Mouse (Mus musculus) hindbrain, postnatal 0 days (tissue): ENCODE results near the gene Nmrk1. TPM values are rescaled to one million over a fixed set of nuclear protein-coding genes. Genes with fewer than 3 reads are reported as not detected.
"Not testable (repeated sequence)": the region's sequence is repeated elsewhere in the genome, so short reads cannot be mapped to it uniquely, and the experiment has no call there.

Source experiments
- ATAC-seq: fragments of 200-750 bp; cut with Nextera tagmentation; 2 replicates; pipeline ENCODE4 v1.8.0; 2017; ENCODE audit warnings: mild to moderate bottlenecking, moderate TSS enrichment, moderate library complexity
- DNase-seq: peaks from one replicate; pipeline ENCODE4 v3.0.0-alpha.2; 2015; ENCODE audit warnings: low spot score
- H3K27ac ChIP-seq: fragments of 300-500 bp; sonication (generic); 2 replicates; pipeline ENCODE4 v1.5.1; 2014; ENCODE audit warnings: mild to moderate bottlenecking
- H3K27me3 ChIP-seq: fragments of 300-500 bp; sonication (generic); 2 replicates; pipeline ENCODE4 v1.6.1; 2014; ENCODE audit warnings: low read length, mixed read lengths; ENCODE audit not compliant: insufficient read depth
- H3K36me3 ChIP-seq: fragments of 300-500 bp; sonication (generic); 2 replicates; pipeline ENCODE4 v1.6.1; 2014; ENCODE audit warnings: low read length, mixed read lengths; ENCODE audit not compliant: insufficient read depth
- H3K4me1 ChIP-seq: fragments of 300-500 bp; sonication (generic); 2 replicates; pipeline ENCODE4 v1.6.1; 2014; ENCODE audit warnings: antibody characterized with exemption, low read length, mixed read lengths; ENCODE audit not compliant: insufficient read depth
- H3K4me2 ChIP-seq: fragments of 300-500 bp; sonication (generic); 2 replicates; pipeline ENCODE4 v1.6.1; 2014; ENCODE audit warnings: low read depth, mild to moderate bottlenecking, low read length, moderate library complexity, mixed read lengths
- H3K4me3 ChIP-seq: fragments of 300-500 bp; sonication (generic); 2 replicates; pipeline ENCODE4 v1.5.1; 2014; ENCODE audit warnings: low read length
- H3K9ac ChIP-seq: fragments of 300-500 bp; sonication (generic); replicated peaks from 2 replicates; pipeline ENCODE4 v1.6.1; 2014; ENCODE audit warnings: mild to moderate bottlenecking, low read length, moderate library complexity, mixed read lengths
- H3K9me3 ChIP-seq: fragments of 300-500 bp; sonication (generic); 2 replicates; pipeline ENCODE4 v1.6.1; 2016; ENCODE audit warnings: low read length, mixed read lengths
- CTCF ChIP-seq: IDR thresholded peaks from 2 replicates; pipeline ENCODE4 v1.5.1; 2016; ENCODE audit warnings: antibody characterized with exemption, control low read depth, low read depth
- WGBS: fragments of 180-500 bp; shearing (Covaris S2); extraction: QIAGEN DNeasy Blood & Tissue Kit; methylation state at CpG from one replicate; pipeline ENCODE4 v1.1.7; 2014; 5-methylcytosine and 5-hydroxymethylcytosine counted together
- polyA plus RNA-seq: library from polyadenylated mRNA; unstranded; fragments of >200 nt; fragmentation: Nextera tagmentation; extraction: Ambion mirVana; gene quantifications from 2 replicates; pipeline ENCODE4 v1.2.1, GENCODE M21; 2015
- total RNA-seq: library from RNA; depleted of rRNA; stranded (reverse); fragments of >200 nt; gene quantifications from 2 replicates; pipeline ENCODE4 v1.2.3, GENCODE M21; 2014; rRNA removed

Gene Nmrk1
- total RNA-seq (5.3 and 10.6 TPM in 2 replicates), polyA plus RNA-seq (9.2 and 10.9 TPM in 2 replicates)

DNA sequence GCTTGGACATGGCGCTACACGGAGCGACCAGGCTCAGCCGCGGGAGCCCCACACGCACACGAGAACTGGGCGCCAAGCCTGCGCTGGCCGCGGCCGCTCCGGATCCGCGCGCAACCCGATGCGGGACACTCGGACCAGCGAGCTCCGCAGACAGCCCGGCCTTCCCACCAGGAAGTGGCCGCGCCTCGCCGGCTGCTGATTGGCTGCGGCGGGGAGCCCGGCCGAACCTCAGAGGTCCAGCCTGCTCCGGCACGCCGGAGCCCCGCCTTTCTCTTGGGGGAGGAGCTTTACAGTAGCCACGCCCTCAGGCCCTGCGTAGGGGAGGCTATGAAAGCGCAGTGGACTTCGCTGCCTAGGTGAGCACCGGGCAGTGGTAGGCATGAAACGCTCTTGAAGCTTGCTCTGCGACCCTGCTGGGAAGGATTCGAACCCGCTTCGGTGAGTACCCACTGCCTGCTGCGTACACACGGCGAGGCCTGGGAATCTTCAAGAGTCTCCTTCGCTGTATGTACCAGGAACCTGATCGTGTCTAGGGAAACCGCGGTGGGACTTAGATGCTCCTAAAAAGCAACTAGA is at the start of gene Nmrk1, which contains the start of gene Ostf1:
Gene Nmrk1, plus strand, starts transcription at position 307 of the 576 bp plus-strand sequence.
Gene Ostf1, minus strand, starts transcription at position 180 of the 576 bp plus-strand sequence.
- peak within 1 kb of the TSS; percentile 83 for H3K27ac ChIP-seq
- no peaks in the 10 kb centered on the region for H3K36me3 ChIP-seq
- WGBS, result under 1% methylated on average over 51 of the region's 51 CpGs
- peak within 1 kb of the TSS; percentile 90 for H3K4me2 ChIP-seq
- H3K9ac ChIP-seq, result peak within 1 kb of the TSS; percentile 59
- DNase-seq (peak; percentile 95), ATAC-seq (peak; percentile 98)
- no peaks in the 10 kb centered on the region for H3K27me3 ChIP-seq
- no peak for TF ChIP-seq CTCF
- no peaks in the 10 kb centered on the region for H3K9me3 ChIP-seq
- no peaks in the 10 kb centered on the region for H3K4me1 ChIP-seq
- peak within 1 kb of the TSS; percentile 85 for H3K4me3 ChIP-seq

DNA sequence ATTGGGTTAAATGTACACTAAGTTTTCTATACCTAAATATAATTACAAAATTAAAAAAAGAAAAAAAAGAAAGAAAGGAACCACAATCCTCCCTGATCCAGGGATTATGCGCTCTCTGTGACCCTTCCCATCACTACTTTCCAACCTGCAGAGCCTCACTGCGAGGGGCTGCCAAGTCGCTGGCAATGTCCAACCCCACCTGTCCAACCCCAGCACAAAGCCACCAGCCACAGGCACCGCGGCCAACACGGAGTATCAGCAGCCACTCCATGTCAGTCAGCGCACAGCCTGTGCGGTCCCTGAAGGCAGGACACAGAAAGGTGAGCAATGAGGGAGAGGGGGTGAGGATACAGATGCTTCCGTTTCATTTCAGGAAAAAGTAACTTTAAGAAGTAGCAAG is 49.5 kb upstream of the Nmrk1 start:
- H3K27ac ChIP-seq, result no peak overlapping the region
- ATAC-seq (no peak), DNase-seq (no peak)
- H3K9me3 ChIP-seq, result no peaks in the 10 kb centered on the region
- H3K4me3 ChIP-seq, result no peak overlapping the region
- H3K4me2 ChIP-seq, result no peak overlapping the region
- H3K27me3 ChIP-seq, result no peaks in the 10 kb centered on the region
- H3K9ac ChIP-seq, result no peak overlapping the region
- no peaks in the 10 kb centered on the region for H3K36me3 ChIP-seq
- WGBS, result 92% methylated on average over 9 of the region's 9 CpGs
- no peak for TF ChIP-seq CTCF
- no peaks in the 10 kb centered on the region for H3K4me1 ChIP-seq

DNA sequence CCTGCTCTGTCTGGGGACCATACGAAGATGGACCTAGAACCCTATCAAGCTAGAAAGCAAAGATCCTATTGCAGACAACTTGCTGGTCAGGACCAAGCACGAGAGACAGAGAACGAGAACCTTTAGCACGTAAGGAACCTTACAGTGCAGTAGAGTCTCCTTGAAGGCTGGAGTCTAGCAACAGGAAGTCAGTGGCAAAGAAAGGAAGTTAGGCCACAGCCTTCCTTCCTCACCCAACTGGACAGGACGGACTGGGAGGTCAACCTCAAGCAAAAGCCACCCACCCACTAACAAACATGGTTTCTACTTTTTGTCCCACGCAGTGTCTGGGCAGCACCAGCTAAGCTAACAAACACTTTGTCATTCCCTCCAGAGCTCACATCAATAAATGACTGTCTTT is 48.9 kb upstream of the Nmrk1 start:
- WGBS, result 92% methylated on average over 6 of the region's 6 CpGs
- no peak for TF ChIP-seq CTCF
- DNase-seq (no peak), ATAC-seq (no peak)
- H3K27me3 ChIP-seq, result no peaks in the 10 kb centered on the region
- no peak overlapping the region for H3K9ac ChIP-seq
- H3K4me3 ChIP-seq, result no peak overlapping the region
- H3K9me3 ChIP-seq, result no peaks in the 10 kb centered on the region
- H3K36me3 ChIP-seq, result no peaks in the 10 kb centered on the region
- H3K27ac ChIP-seq, result no peak overlapping the region
- H3K4me1 ChIP-seq, result no peaks in the 10 kb centered on the region
- H3K4me2 ChIP-seq, result no peak overlapping the region

DNA sequence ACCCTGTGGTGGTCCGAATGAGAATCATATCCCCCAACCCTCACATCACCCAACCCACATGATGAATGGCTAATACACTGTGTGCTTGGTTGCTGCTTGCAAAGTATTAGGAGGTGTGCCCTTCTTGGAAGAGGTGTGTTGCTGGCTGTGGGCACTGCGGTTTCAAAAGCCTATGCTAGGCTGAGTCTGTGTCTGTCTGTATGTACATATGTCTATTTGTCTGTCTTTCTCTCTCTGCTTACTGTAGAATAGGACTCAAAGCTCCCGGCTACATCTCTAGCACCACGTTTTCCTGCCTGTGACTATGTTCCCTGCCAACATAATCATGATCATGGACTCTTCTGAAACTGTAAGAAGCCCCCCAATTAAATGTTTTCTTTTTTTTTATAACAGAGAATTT is 48.0 kb upstream of the Nmrk1 start:
- H3K9me3 ChIP-seq, result no peaks in the 10 kb centered on the region
- H3K27me3 ChIP-seq, result no peaks in the 10 kb centered on the region
- H3K4me1 ChIP-seq, result no peaks in the 10 kb centered on the region
- H3K9ac ChIP-seq, result no peak overlapping the region
- 97% methylated on average over 4 of the region's 4 CpGs for WGBS
- TF ChIP-seq CTCF, result no peak
- H3K27ac ChIP-seq, result no peak overlapping the region
- H3K4me2 ChIP-seq, result no peak overlapping the region
- H3K4me3 ChIP-seq, result no peak overlapping the region
- DNase-seq (no peak), ATAC-seq (no peak)
- H3K36me3 ChIP-seq, result no peaks in the 10 kb centered on the region

DNA sequence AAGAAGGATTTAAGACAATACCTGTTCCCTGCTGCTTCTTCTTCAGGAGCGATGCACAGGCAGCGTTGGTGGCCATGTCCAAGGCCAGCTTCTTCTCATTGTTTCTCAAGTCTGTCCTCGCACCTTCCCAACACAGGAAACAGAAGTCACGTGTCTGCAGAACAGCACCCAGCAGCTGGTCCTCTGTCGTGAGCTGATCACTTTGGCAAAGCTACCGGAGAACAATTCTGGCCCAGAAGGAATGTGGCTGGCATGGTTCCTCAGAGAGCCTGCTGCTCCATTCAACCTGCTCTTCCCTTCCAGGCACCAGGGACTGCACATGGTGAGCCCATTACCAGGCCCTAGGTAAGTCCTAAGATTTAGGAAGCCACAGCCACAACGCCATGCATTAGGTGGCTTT is 47.1 kb upstream of the Nmrk1 start:
- no peak overlapping the region for H3K27ac ChIP-seq
- no peaks in the 10 kb centered on the region for H3K4me1 ChIP-seq
- H3K9ac ChIP-seq, result no peak overlapping the region
- DNase-seq, result no peak
- WGBS, result 84% methylated on average over 7 of the region's 7 CpGs
- no peak for TF ChIP-seq CTCF
- no peak overlapping the region for H3K4me2 ChIP-seq
- H3K27me3 ChIP-seq, result no peaks in the 10 kb centered on the region
- ATAC-seq, result no peak
- no peaks in the 10 kb centered on the region for H3K9me3 ChIP-seq
- H3K36me3 ChIP-seq, result no peaks in the 10 kb centered on the region
- no peak overlapping the region for H3K4me3 ChIP-seq

DNA sequence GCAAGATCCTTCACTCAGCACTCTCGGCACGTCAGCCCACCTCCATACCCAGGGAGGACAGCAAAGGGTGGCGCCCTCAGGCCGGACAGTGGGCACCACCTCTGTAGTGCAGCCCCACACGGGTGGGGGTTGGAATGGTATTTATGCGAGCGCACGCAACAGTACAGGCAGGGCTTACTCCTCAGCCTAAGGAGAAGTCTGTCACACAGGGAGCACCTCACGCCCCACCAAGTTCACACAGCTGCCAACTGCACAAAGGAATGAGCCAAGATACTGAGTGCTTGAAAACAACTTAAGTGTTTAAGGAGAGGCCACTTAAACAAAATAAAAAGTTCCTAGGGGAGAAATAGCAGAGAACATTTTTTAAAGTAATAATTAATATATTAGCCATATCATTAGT is 44.6 kb upstream of the Nmrk1 start:
- DNase-seq (no peak), ATAC-seq (no peak)
- Histone ChIP-seq H3K9ac (no peak overlapping the region), H3K27ac (no peak overlapping the region), H3K27me3 (no peaks in the 10 kb centered on the region), H3K9me3 (no peaks in the 10 kb centered on the region), H3K4me1 (no peaks in the 10 kb centered on the region), H3K36me3 (no peaks in the 10 kb centered on the region), H3K4me2 (no peak overlapping the region), H3K4me3 (no peak overlapping the region)
- TF ChIP-seq CTCF, result no peak
- 85% methylated on average over 9 of the region's 9 CpGs for WGBS

DNA sequence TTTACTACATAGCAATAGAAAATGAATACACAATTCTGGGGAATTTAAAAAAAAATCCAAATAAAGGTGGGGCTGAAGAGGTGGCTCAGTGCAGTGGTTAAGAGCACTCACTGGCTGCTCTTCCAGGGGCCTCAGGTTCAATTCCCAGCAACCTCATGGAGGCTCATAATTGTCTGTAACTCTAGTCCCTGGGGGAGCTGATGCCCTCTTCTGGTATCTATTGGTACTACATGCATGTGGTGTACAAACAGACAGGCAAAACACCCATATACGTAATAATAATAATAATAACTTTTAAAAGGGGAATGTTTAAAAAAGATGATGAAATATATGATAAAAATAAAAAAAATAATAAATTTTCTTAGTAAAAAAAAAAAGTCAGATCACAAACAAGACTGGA is 43.5 kb upstream of the Nmrk1 start:
- ATAC-seq, result no peak
- Histone ChIP-seq H3K27me3 (no peaks in the 10 kb centered on the region), H3K27ac (no peak overlapping the region), H3K4me1 (no peaks in the 10 kb centered on the region), H3K4me3 (no peak overlapping the region), H3K9ac (no peak overlapping the region), H3K36me3 (no peaks in the 10 kb centered on the region), H3K9me3 (no peaks in the 10 kb centered on the region), H3K4me2 (no peak overlapping the region)
- no peak for DNase-seq
- TF ChIP-seq CTCF, result peak; percentile 43
- 93% methylated on average over 1 of the region's 1 CpGs for WGBS

DNA sequence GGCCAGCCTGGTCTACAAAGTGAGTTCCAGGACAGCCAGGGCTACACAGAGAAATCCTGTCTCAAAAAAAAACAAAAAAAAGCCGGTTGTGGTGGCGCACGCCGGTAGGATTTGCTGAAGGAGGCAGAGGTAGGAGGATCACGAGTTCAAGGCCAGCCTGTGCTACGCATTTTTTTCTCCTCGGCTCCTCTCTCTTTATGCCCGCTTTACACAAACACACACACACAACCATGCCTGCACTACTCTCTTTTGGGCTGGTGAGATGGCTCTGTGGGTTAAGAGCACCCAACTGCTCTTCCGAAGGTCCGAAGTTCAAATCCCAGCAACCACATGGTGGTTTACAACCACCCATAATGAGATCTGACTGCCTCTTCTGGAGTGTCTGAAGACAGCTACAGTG is 42.9 kb upstream of the Nmrk1 start:
- H3K27me3 ChIP-seq, H3K36me3 ChIP-seq, H3K9ac ChIP-seq, H3K4me1 ChIP-seq, ATAC-seq, DNase-seq, H3K9me3 ChIP-seq, H3K4me2 ChIP-seq, H3K27ac ChIP-seq, H3K4me3 ChIP-seq: not testable (repeated sequence)
- WGBS, result 98% methylated on average over 10 of the region's 10 CpGs
